Mouse (Mus musculus): Measurements from ENCODE around the gene Aatk.

Aatk gene

DNA sequence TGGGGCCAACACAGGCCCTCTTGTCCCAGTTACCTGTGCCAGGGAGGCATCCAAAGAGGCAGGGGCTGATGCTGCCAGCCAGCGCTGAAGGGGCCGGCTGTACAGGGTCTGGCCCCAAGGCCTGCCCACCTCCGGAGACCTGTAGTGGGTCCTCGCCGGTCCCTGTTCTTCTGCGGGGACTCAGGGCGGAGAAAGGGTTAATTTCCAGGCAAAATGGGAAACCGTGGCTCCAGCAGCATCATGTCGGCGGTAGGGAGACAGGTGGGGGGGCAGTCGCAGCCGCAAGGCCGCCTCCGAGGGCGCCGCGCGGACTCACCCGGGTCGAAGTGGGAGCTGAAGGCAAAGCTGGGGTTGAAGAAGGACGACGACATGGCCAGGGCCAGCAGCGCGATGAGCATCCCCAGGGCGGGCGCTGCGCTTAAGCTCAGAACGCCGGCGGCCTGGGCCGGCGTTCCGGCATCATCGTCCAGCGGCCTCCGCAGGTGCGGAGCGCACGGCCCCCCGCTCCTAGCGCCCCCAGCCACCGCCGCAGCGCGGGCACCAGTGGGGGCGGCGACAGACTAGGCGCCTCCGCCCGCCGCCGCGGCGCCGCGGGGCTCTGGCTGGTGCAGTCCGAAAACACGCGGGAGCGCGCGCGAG lies at the start of gene Aatk:
Aatk (minus strand) TSS at position 615 of the 639 bp plus-strand sequence.
- DNase-seq (ENCODE audit: low read depth, low spot score), result no peak

DNA sequence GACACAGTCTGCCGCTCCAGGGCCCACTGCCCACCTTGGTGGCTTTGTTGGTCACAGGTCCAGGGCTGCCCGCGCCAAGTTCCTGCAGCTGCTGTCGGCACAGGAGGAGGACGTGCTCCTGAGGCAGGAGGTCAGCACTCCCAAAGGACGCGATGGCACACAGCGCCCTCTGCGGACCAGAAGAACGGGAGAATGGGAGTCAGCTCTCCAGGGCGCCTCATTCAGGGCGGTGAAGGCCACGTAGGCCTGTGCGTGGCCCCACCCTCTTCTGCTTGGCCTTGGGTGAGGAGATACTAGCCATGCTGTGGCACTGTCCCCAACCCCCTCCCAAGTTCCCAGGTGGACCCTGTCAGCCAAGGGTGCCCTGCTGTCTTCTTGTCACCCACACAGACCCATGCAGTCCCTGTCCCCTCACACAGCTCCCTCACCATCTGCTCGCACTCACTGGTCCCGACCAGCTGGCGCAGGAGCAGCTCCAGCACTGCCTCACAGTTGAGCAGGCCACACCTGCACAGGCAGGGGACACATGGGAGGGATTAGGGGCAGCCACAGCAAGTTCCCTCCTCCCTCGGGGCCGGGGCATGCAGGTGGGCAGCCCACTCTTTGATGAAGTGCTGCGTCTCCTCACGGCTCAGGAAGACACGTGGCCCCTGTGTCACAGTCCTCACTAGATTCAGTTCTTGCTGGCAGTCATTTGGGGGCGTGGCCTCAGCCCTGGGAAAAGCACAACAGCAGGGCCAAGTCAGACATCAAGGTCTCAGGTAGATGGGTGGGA lies 46.0 kb upstream of the Aatk start:
- no peak for DNase-seq (ENCODE audit: low read depth, low spot score)

DNA sequence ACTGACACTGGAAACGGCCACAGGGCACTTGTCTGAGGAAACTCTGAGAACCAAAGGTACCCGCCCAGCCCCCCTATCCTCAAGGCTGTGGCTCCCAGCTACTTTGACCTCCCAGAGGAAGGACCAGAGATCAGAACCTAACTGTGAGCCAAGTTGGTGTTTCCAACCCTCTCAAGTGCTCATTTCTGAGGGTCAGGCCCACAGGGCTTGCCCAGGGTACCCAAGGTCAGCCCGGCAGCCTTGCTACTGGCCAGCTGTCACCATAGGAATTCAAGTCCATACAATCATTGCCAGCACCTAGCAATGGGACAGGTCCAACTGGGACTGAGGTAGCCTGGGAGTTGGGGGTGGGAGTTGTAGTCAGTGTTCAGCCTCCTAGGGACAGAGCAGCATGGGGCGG lies 43.7 kb upstream of the Aatk start:
- no peak for DNase-seq (ENCODE audit: low read depth, low spot score)

DNA sequence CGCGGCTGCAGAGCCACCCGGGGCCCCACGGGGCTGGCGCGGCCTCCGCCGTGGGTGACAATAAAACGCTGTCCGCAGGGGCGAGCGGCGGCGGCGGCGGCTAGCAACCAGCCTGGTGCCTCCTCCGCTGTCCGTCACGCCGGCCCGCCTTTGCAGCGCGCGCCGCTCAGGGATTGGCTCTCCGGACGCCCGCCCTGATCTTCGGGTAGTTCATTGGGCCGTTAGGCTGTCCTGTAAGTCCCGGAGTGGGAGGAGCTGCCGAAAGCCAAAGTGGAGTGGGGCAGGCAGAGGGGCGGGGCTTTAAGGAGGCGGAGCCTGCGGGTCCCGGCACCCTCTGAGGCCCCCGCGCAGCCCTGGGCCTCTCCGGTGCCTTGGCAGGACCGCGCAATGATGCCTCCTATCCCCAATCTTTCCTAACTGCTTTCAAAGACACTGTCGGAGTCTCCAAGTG lies 39.8 kb upstream of the Aatk start, which contains the start of gene Cep131:
Cep131 (minus strand) TSS at position 126 of the 451 bp plus-strand sequence.
- peak; percentile 95 for DNase-seq (ENCODE audit: low read depth, low spot score)

DNA sequence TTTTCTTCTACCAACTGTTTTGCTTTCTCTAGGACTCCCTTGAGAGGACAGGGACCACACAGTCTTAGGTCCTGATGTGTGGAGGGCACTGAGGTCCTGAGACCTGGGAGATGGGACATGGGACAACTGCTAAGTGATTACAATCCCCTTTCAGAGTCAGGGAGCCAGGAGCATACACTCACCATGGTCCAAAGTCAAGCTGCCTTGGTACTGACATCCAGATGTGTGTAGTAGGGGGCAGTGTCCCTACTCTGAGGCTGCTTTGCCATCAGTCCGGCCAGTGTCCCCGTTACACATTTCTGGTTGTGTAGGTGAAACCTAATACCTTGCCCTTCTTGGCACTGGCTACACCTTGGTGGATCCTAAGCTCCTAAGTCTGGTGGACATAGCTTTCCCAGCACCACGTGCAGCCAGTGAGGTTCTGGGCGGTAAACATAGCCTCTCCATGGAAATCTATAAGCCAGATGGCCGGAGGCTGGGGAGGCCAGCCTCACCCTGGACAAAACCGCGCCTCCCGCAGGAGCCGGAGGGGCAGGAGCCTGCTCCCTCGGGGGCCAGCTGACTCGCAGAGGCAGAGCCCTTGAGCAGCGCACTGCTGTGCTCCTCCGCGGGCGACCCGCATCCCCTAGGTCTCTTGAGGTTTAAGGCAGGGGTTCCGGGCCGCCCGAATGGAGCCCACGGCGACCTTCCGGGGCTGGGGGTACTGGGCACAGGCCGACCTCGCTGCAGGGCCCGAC lies 39.1 kb upstream of the Aatk start:
- DNase-seq (ENCODE audit: low read depth, low spot score), result no peak

DNA sequence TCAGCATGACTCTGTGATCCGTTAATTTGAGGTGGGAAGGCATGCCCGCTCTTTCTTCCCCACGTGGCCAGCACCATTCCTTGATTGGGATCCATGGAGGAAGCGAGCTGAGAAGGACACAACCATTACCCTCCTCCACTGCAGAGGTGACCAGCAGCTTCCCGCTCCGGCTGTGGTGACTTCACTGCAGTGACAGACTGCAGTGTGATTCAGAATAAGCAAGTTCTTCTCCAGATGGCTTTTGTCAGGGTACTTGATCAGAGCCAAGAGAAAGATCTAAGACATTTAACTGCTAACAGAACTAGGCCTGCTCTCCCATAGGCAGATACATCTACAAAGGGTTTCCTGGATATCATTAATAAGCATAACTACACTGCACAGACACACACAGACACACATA lies 33.3 kb upstream of the Aatk start:
- no peak for DNase-seq (ENCODE audit: low read depth, low spot score)

DNA sequence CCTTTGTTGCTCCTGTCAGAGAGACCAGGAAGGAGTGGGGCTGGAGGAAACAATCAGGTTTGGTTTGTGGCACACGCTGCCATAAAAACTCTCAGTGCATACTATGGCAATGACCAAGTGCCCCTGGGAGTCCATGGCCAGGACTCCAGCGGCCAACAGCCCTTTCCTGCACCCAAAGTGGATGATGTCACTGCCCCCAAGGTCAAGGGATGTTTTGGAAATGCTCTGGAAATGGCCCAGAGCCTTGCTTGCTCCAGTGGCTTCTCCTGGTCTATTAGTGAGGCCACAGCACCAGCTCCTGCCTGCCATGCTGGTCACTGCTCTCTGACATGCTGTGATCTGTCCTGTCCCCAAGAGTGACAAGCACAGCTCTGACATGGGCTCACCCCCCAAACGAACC lies 29.2 kb upstream of the Aatk start:
- no peak for DNase-seq (ENCODE audit: low read depth, low spot score)

DNA sequence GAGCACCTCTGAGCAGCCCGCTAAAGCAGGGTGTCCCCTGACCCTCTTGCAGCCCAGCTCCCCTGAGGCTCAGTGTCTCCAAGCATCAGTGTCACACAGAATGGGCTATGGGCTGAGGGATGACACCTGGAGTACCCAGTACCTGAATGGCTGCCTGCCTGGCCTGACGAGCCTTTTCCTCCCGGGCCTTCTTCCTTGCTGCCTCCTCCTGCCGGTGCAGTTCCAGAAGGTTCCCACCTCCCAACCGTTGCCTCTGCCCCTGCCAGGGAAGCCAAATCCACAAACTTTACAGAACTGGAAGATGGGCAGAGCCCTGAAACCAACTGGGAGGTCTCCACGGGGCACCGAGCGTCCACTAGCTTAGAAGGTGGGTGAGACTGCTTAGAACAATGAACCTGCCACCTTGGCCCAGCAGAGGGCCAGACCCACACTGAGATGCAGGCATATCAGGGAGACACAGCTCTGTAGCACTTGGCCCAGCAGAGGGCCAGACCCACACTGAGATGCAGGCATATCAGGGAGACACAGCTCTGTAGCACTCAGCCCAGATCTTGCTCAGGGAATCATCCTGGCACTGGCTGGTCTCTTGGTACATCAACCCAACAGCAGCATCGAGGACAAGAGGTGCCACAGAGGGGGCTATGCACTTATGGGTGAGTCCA lies 26.1 kb upstream of the Aatk start:
- no peak for DNase-seq (ENCODE audit: low read depth, low spot score)

DNA sequence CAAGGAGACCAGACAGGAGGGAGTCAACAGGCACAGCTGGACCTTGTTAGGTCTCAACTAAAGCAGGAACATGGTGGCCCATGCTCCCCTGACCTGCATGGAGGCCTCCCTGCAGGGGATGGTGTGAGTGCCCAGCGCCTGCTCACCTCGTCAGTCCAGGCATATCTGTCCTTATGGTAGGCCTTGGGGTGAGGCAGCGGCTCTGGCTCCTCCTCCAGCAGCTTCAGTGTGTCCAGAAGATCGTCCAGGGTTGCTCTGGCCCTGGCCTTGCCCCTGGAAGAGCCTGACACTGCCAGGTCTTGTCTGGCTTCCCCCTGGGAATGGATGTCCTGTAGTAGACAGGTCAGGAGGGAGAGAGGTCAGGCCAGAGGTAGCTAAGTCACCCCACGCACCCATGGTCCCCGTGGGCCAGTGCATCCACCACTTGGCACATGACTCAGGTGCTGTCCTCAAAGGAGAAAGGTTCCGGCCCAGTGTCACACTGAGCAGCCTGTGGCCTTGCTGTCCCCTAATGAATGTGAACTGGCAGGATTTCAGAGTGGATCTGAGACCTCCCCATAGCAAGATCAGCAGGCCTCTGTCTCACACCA lies 24.9 kb upstream of the Aatk start:
- no peak for DNase-seq (ENCODE audit: low read depth, low spot score)

DNA sequence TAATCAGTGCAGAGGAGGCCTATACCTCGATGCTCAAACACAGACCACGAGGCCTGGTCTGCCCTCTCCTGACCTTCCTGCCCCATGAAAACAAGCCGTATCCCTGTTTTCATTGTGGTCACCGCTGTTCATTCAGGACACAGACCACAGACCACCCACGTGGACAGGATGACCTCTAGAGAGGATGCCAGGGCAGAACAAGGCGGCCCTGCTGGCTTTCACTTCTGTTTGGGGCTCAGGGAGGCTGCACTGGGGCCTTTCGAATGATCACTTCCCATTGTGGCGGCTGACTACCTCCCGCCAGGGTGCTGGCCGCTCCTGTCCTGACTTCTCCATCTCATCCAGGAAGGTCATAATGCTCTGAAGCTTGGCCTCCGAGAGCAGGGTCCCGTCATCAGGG lies 24.1 kb upstream of the Aatk start:
- DNase-seq (ENCODE audit: low read depth, low spot score), result no peak

DNA sequence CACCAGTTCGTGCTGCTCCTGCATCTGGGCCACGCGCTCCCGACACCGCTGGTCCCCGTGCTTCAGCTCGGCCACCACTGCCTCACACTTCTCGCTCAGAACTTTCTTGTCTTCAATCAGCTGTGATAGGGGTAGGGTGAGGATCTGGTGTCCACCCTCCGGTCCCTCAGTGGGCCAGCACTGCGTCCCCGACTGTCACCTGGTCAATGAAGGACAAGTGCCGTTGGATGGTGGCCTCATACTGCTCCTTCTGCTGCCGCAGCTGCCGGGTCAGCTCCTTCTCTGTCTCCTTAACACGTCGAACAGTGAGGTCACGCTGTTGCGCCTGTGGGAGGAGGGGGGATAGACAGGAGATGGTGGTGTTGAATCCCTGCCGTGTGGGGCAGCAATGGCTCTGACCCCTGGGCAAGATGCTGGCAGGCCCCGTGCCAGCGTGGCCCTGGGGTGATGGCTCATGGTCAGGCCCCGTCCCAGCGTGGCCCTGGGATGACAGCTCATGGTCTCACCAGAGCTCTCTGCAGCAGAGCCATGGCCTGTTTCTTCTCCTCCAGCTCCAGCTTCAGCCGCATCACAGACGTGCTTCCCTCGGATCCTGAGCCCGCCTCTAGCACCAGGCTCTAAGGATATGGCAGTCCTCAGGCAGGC lies 23.4 kb upstream of the Aatk start:
- DNase-seq (ENCODE audit: low read depth, low spot score), result no peak

DNA sequence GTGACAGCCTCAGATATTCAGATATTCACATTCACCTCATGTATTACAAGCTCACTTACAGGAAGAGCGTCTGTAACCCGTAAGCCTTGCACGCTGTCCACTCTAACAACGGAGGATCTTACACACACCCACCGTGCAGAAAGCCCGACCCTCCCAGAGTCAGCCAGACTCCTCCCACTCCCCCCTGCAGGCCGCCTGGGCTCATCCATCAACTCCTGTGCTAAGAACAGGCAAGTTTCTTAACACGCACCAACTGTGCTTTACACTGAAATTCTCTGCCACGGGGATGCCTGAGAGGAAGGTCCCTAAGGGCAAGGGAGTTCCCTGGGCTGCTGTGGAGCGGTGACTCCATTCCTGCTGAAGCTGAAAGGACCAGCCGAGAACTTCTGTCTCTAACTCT lies 22.3 kb upstream of the Aatk start:
- DNase-seq (ENCODE audit: low read depth, low spot score), result no peak

DNA sequence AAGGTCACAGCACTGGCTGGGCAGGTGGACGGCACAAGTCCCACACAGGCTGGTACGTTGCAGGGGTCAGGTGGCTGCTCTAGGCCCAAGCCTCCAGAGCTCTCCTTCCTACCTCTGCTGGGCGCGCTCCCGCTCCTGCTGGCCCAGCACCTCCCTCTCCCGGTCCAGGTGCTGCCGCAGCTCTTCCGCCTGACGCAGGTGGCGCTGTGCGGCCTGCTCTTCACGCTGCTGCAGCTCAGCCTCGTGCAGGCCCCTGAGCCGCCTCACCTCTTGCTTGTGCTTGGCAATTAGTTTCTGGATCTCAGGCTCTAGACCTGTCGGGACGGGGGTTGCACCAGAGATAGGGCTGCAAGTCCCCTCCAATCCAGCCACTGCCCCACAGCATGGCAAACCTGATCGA lies 20.9 kb upstream of the Aatk start:
- peak; percentile 57 for DNase-seq (ENCODE audit: low read depth, low spot score)

DNA sequence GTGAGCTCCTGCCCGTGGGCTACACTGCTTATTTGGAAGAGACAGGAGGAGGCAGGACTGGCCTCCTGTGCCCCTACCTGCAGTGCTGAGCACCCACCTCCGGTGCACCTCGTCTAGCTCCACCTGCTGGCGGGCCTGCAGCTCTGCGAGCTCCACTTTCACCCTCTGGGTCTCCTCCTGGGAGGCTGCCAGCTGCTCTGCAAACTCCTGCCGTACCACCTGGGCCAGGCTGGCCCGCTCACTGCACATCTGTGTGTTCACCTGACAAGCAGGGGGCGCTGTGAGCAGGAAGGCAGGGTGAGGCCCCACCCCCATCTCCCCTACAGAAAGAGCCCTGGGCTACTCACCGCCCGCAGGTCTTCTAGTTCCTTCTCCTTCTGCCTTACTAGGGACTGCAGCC lies 18.3 kb upstream of the Aatk start:
- DNase-seq (ENCODE audit: low read depth, low spot score), result peak; percentile 95

DNA sequence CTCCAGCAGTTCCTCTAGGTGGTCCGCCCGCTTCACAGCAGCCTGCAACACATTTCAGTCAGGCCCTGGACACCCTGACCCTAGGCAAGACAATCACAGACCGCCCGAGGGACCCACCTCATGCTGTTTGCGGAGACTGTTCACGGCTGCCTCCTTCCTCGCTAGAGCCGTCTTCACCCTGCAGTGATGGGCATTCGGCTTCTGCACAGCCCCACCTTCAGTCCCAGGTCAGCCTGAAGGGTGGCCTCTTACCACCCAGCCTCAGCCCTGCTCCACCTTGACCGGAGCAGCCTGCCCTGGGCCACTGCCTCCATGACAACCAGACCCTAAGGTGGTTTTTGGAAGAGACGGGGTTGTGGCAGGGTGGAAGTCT lies 17.7 kb upstream of the Aatk start:
- no peak for DNase-seq (ENCODE audit: low read depth, low spot score)

DNA sequence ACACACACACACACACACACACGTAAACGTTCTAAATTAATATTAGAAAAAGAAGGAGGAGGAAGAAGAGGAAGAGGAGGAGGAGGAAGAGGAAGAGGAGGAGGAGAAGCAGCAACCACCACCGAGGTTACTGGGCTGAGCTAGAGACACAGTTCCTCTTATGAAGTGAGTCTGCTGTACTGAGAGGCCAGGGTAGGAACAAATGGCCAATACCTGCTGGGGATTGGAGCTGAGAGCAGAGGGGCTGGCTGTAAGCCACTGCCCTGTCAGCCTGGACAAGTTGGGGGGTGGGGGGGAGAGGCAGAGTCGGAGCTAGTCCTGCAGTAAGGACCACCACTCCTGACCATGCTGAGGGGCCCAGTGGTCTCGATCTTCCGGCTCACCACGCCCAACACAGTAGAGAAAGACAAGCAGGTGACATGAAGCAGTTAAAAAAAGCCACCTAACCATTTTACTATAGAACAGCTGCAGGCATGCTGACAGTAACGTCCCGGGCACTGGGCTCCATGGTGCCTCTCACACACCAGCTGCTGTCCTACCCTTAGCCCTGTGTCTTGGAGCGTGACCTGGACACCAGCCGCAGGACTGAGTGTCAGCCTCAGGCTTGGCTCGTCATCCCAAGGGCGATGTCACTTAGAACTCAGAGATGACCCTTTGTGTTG lies 17.2 kb upstream of the Aatk start:
- no peak for DNase-seq (ENCODE audit: low read depth, low spot score)

DNA sequence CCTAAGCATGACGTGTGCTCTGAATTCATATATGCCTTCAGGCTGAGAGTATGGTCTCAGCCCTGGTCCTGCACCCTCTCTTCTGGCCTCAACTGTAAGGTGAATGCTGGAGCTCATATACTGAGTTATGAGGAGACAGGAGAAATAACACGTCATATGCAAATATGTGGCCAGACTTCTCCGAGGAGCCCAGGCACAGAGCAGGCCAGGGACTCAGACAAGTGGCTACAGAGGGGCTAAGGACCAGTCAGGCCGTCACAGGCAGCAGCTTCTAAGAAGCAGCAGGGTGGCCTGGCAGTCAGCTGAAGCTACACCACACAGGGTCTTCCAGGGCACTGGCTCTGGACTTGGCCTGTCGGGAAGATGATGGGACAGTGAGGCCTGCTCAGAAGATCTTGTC lies 16.4 kb upstream of the Aatk start:
- DNase-seq (ENCODE audit: low read depth, low spot score), result no peak

DNA sequence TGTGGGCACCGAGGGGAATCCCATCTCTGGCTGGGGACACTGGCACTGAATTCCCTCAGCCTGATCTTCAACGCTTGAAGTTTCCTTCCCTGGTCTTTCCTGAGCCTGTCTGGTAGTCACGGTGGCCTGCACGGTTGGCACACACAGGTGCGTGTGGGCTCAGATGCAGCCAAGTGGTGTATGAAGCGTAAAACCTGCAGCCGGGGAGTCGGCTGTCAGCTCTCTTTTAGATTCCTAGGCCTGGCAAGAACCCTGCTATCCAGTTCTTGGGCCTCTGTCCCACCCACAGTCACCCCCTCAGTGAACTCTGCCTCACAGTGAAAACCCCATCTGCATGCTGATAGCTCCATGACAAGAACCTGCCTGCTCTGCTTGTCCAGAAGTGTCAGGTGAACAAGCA lies 13.7 kb upstream of the Aatk start:
- DNase-seq (ENCODE audit: low read depth, low spot score), result no peak

DNA sequence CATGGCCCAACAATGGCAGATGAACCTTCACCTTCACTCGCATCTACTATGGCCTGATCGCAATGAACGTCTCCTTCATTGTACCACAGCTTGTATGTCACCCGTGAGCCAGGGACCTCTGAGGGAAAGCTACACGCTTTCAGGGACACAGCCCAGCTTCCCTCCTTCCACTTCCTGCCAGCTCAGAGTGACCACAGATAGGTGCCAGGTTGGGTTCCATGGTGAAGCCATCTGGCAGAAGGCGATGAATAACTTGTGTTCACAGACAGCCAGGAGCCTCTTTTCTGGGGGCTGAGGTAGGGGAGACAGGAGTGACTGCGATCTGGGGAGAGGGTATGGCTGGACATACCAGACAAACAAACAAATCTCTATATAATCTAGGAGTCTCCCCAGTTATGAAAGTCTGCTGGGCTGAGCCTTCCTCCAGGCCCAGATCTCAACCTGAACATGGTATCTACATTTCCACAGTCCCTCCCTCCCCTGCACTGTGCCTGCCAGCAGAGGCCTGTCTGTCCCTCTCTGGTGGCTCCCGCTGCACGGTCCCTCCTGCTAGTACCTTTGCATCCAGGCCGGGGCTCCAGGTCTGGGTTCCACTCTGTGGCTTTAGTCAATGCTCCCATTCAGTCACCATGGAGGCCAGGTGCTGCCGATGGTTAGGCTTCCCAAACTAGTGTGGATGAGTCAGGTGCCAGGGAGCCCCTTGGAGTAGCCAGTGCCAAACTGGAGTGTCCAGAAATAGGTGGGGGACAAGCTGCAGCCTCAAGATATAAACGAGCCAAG lies 9.2 kb upstream of the Aatk start:
- no peak for DNase-seq (ENCODE audit: low read depth, low spot score)

DNA sequence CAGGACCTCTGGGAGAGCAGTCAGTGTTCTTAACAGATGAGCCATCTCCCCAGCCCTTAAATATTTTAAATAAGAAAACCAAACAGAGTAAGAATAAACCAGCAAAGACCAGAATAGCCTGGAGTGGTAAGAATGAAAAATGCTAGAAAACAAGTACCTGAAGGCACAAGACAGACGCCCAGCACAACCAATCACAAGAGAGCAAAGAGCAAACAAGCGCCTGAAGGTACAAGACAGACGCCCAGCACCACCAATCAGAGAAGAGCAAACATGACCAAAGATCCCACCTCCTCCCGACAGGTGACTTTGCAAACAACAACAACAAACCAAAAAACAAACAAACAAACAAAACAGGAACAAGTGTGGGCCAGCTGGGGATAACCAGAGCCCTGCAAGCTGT lies 6.9 kb upstream of the Aatk start:
- DNase-seq (ENCODE audit: low read depth, low spot score), result no peak

All from WW6 (cell line).